Mouse (Mus musculus) MEL (cell line): Measurements from ENCODE around the gene Ptprk.

Experiments
- BHLHE40 ChIP-seq: IDR thresholded peaks from 2 replicates; pipeline ENCODE4 v1.6.1; 2012; ENCODE audit warnings: low read depth, mild to moderate bottlenecking, inconsistent platforms, low read length, improper control_type of control experiment, borderline replicate concordance
- CTCF ChIP-seq, 3 experiments: IDR thresholded peaks in 2 of 3; conservative IDR thresholded peaks in 1 of 3; 2 replicates each; pipeline ENCODE4 v1.5.1; 2011 to 2012; ENCODE audit warnings: low read length in 3 of 3, low read depth in 2 of 3, mild to moderate bottlenecking in 2 of 3, improper control_type of control experiment in 1 of 3, inconsistent platforms in 1 of 3, mixed read lengths in 1 of 3, moderate library complexity in 1 of 3; ENCODE audit not compliant: control insufficient read depth in 1 of 3, insufficient read depth in 1 of 3, poor library complexity in 1 of 3, severe bottlenecking in 1 of 3
- MAZ ChIP-seq: IDR thresholded peaks from 2 replicates; pipeline ENCODE4 v1.6.1; 2012; ENCODE audit warnings: low read depth, mild to moderate bottlenecking, inconsistent platforms, low read length, improper control_type of control experiment
- TCF12 ChIP-seq: IDR thresholded peaks from 2 replicates; pipeline ENCODE4 v1.6.1; 2014; ENCODE audit warnings: low read depth, mild to moderate bottlenecking, inconsistent platforms, low read length, improper control_type of control experiment, moderate library complexity

DNA sequence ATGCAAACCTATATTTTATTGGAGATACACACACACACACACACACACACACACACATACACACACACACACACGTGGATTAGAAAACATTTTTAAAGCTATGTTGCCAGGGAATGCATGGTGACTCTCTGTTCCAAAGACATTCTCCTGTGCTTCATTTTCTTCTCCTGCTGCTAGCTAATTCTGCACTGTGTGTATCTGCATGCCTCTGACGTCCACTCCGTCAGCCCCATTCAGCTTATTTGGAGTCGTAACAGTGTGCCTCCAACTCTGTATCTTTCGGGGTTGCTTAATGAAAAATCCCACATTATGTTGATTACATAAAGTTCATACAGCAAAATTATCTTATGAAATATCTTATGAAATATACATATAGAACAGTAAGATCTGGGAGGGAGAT is 316.5 kb downstream of the Ptprk start:
- TF ChIP-seq CTCF (IDR thresholded peaks at IDR 0.05 in 2 of 3, conservative IDR thresholded peaks at IDR 0.05 in 1 of 3; ENCODE audit: control insufficient read depth in 1 of 3, insufficient read depth in 1 of 3, low read depth in 2 of 3, low read length in 3 of 3, poor library complexity in 1 of 3, severe bottlenecking in 1 of 3) = no peak
- no peak for TF ChIP-seq BHLHE40
- no peak for TF ChIP-seq TCF12
- TF ChIP-seq MAZ = no peak
